Comparison of ENCODE assay signal across 17 mouse cellular contexts in genomic region chrX:109142281-109142680, GRCm38 (mm10). TPM values are rescaled to one million over a fixed set of nuclear protein-coding genes. Genes with fewer than 3 reads are reported as not detected.
DNase-seq lines count a peak whose midpoint lies in the region; ATAC-seq lines count a peak whose summit lies in the region.
"Had no signal": no experiment of that assay in that cellular context is flagged by ENCODE, and none has a peak within 500 bp of the region (broad histone marks: within the 10 kb centered on the region; RNA-seq: fewer than 3 reads in every experiment).

No protein-coding gene starts in this region.

- WGBS in kidney, embryonic 16.5 days: 52% methylated on average over 4 of the region's 4 CpGs
- WGBS in macrophage (ENCODE audit: missing documents): 65% methylated on average over 4 of the region's 4 CpGs
- WGBS in forebrain, embryonic 15.5 days: 85% methylated on average over 4 of the region's 4 CpGs

- no peak overlapping the region for H3K9ac ChIP-seq in kidney, embryonic 16.5 days (replicated peaks; ENCODE audit: low read length)
- no peak overlapping the region for H3K9ac ChIP-seq in forebrain, embryonic 15.5 days (replicated peaks)
- H3K9ac ChIP-seq: midbrain, embryonic 15.5 days; neural tube, embryonic 15.5 days had no signal

- no peaks in the 10 kb centered on the region for H3K36me3 ChIP-seq in kidney, embryonic 16.5 days (ENCODE audit: insufficient read depth, low read length)
- H3K36me3 ChIP-seq in macrophage (ENCODE audit: inconsistent target): no peaks in the 10 kb centered on the region
- no peaks in the 10 kb centered on the region for H3K36me3 ChIP-seq in forebrain, embryonic 15.5 days
- H3K36me3 ChIP-seq: forebrain, embryonic 10.5 days; limb, embryonic 10.5 days; midbrain, embryonic 15.5 days; neural tube, embryonic 15.5 days had no signal

- DNase-seq in heart, adult 11 months: peak; percentile 94
- DNase-seq in heart, postnatal 25 days (ENCODE audit: low spot score): no peak
- no peak for DNase-seq in kidney, postnatal 10 days
- no peak for DNase-seq in left cerebral cortex, postnatal 4 days
- DNase-seq: adrenal gland, postnatal 10 days; gastrocnemius, postnatal 14 days; layer of hippocampus, adult 9-11 months had no signal

- H3K27ac ChIP-seq in kidney, embryonic 16.5 days (ENCODE audit: low read length): peak overlapping the region; percentile 75
- H3K27ac ChIP-seq in brown adipose tissue, adult 24 weeks (replicated peaks; ENCODE audit: low read depth, low read length): peak overlapping the region; percentile 37
- peak overlapping the region; percentile 45 for H3K27ac ChIP-seq in macrophage
- H3K27ac ChIP-seq in forebrain, embryonic 15.5 days (replicated peaks): no peak overlapping the region
- H3K27ac ChIP-seq: forebrain, embryonic 10.5 days; hindbrain, postnatal 0 days; limb, embryonic 10.5 days; midbrain, embryonic 15.5 days; neural tube, embryonic 15.5 days had no signal

- intact Hi-C loops in heart, postnatal 25 days (cut with DNase I): no loop called here
- intact Hi-C loops in left cerebral cortex, postnatal 4 days (cut with DNase I): no loop called here

- H3K4me2 ChIP-seq in kidney, embryonic 16.5 days (replicated peaks; ENCODE audit: low read depth, low read length): no peak overlapping the region
- no peak overlapping the region for H3K4me2 ChIP-seq in forebrain, embryonic 15.5 days (replicated peaks)
- H3K4me2 ChIP-seq: midbrain, embryonic 15.5 days; neural tube, embryonic 15.5 days had no signal

- H3K4me1 ChIP-seq in kidney, embryonic 16.5 days (ENCODE audit: insufficient read depth, low read length): no peaks in the 10 kb centered on the region
- peaks cover 5% of the 10 kb centered on the region for H3K4me1 ChIP-seq in brown adipose tissue, adult 24 weeks (ENCODE audit: control insufficient read depth, insufficient read depth, insufficient read length, low read length)
- 0 out of 2 replicates have a peak, but pooled peaks cover 5% of the 10 kb centered on the region for H3K4me1 ChIP-seq in forebrain, embryonic 15.5 days
- H3K4me1 ChIP-seq: forebrain, embryonic 10.5 days; midbrain, embryonic 15.5 days; neural tube, embryonic 15.5 days had no signal

- no peaks in the 10 kb centered on the region for H3K9me3 ChIP-seq in kidney, embryonic 16.5 days (ENCODE audit: low read length)
- H3K9me3 ChIP-seq in forebrain, embryonic 15.5 days: no peaks in the 10 kb centered on the region
- H3K9me3 ChIP-seq: forebrain, embryonic 10.5 days; limb, embryonic 10.5 days; midbrain, embryonic 15.5 days; neural tube, embryonic 15.5 days had no signal

- no peak for ATAC-seq in kidney, embryonic 16.5 days (ENCODE audit: low FRiP score, low TSS enrichment)
- no peak for ATAC-seq in forebrain, embryonic 15.5 days (replicated peaks)
- ATAC-seq: hindbrain, postnatal 0 days; midbrain, embryonic 15.5 days had no signal

- no peak overlapping the region for H3K4me3 ChIP-seq in kidney, embryonic 16.5 days (ENCODE audit: low read length)
- H3K4me3 ChIP-seq in brown adipose tissue, adult 24 weeks (ENCODE audit: insufficient read depth, low read depth, low read length): no peak overlapping the region
- H3K4me3 ChIP-seq in macrophage (ENCODE audit: inconsistent target): no peak overlapping the region
- no peak overlapping the region for H3K4me3 ChIP-seq in forebrain, embryonic 15.5 days
- H3K4me3 ChIP-seq: forebrain, embryonic 10.5 days; limb, embryonic 10.5 days; midbrain, embryonic 15.5 days; neural tube, embryonic 15.5 days had no signal

- peaks cover 97% of the 10 kb centered on the region for H3K79me2 ChIP-seq in macrophage (ENCODE audit: inconsistent target)

- no peaks in the 10 kb centered on the region for H3K27me3 ChIP-seq in kidney, embryonic 16.5 days (ENCODE audit: insufficient read depth, low read length)
- H3K27me3 ChIP-seq in forebrain, embryonic 15.5 days: no peaks in the 10 kb centered on the region
- H3K27me3 ChIP-seq: midbrain, embryonic 15.5 days; neural tube, embryonic 15.5 days had no signal

RNA-seq across cellular contexts. Expression of gene Sh3bgrl, which starts 47.1 kb away (rescaled TPM):
- total RNA-seq in heart, postnatal 25 days (2021): 10 to 100 TPM; 33.6 to 38.3 TPM
- 121 TPM in 2 replicates for polyA plus RNA-seq in kidney, embryonic 16.5 days (2015; fragmentation: Nextera tagmentation; extraction: Ambion mirVana)
- polyA plus RNA-seq in brown adipose tissue, adult 24 weeks (2012; ENCODE audit: insufficient read depth, insufficient read length, missing spikeins): 164 and 222 TPM in 2 replicates
- 10 to 100 TPM; 14.7 to 76.2 (median 33.9) TPM for total RNA-seq in macrophage (2018; cell fraction: chromatin; rRNA removed)
- 100 to 1,000 TPM; 260 to 366 (median 281) TPM for total RNA-seq in macrophage (2018; cell fraction: cytosol; rRNA removed)
- 100 to 1,000 TPM in 14 of 26 experiments, 10 to 100 TPM in 12; 53.4 to 237 (median 107) TPM for total RNA-seq in macrophage (2018; cell fraction: nucleus; rRNA removed)
- 230 to 315 TPM (median 246 TPM) in 3 replicates for polyA plus RNA-seq in macrophage (2018)
- 100 to 1,000 TPM; 141 to 142 TPM for total RNA-seq in left cerebral cortex, postnatal 4 days (2021)
- polyA plus RNA-seq in forebrain, embryonic 15.5 days (2015; fragmentation: Nextera tagmentation; extraction: Ambion mirVana): 271 and 273 TPM in 2 replicates

RNA-seq across cellular contexts. Expression of gene Gm6377, which starts 54.3 kb away (rescaled TPM):
- under 1 TPM; 0.08 to 0.25 TPM for total RNA-seq in heart, postnatal 25 days (2021)
- polyA plus RNA-seq in kidney, embryonic 16.5 days (2015; fragmentation: Nextera tagmentation; extraction: Ambion mirVana): 0.15 TPM in 1 of 2 replicates, not detected in the other
- 0.54 TPM in 1 of 2 replicates, not detected in the other for polyA plus RNA-seq in brown adipose tissue, adult 24 weeks (2012; ENCODE audit: insufficient read depth, insufficient read length, missing spikeins)
- total RNA-seq in macrophage (2018; cell fraction: chromatin; rRNA removed): 100 to 1,000 TPM in 13 of 26 experiments, 10 to 100 TPM in 13; 19.2 to 358 (median 98.5) TPM
- 100 to 1,000 TPM in 12 of 26 experiments, 10 to 100 TPM in 14; 25.5 to 515 (median 82.9) TPM for total RNA-seq in macrophage (2018; cell fraction: cytosol; rRNA removed)
- total RNA-seq in macrophage (2018; cell fraction: nucleus; rRNA removed): 100 to 1,000 TPM in 20 of 26 experiments, 10 to 100 TPM in 6; 32.7 to 673 (median 283) TPM
- polyA plus RNA-seq in macrophage (2018): 14.7 to 27.0 TPM (median 21.4 TPM) in 3 replicates
- not detected for total RNA-seq in left cerebral cortex, postnatal 4 days (2021)
- not detected in 2 replicates for polyA plus RNA-seq in forebrain, embryonic 15.5 days (2015; fragmentation: Nextera tagmentation; extraction: Ambion mirVana)
- total RNA-seq: gastrocnemius, postnatal 14 days; hindbrain, postnatal 0 days had no signal
- polyA plus RNA-seq: cortical plate, adult 2 months; limb, embryonic 10.5 days; neural tube, embryonic 15.5 days had no signal

Comparison
In these comparisons a context has a peak if more than half of its experiments do, and no peak if none do; other contexts are left out.
1. RNA of gene Gm6377, which starts 54.3 kb away (polyA plus RNA-seq): 14.7 to 27.0 TPM in macrophage; 0.54 TPM in brown adipose tissue, adult 24 weeks, not detected in forebrain, embryonic 15.5 days and 0.15 TPM in kidney, embryonic 16.5 days; every median in the first group is over 10 times any median in the second.